Mouse (Mus musculus) E14TG2a.4 (cell line): Measurements from ENCODE around the gene Ampd2.

Experiments used
- H3K27me3 ChIP-seq: 2 replicates; pipeline ENCODE4 v1.6.1; 2014; ENCODE audit warnings: low read length, control low read depth; ENCODE audit not compliant: insufficient read depth
- H3K36me3 ChIP-seq: 2 replicates; pipeline ENCODE4 v1.6.1; 2014; ENCODE audit warnings: low read length, control low read depth; ENCODE audit not compliant: insufficient read depth
- H3K4me1 ChIP-seq: replicated peaks from 2 replicates; pipeline ENCODE4 v1.6.1; 2014; ENCODE audit warnings: low read depth, low read length, control low read depth
- H3K4me3 ChIP-seq: replicated peaks from 2 replicates; pipeline ENCODE4 v1.5.1; 2014; ENCODE audit warnings: mild to moderate bottlenecking, low read length
- H3K9me3 ChIP-seq: 2 replicates; pipeline ENCODE4 v1.6.1; 2014; ENCODE audit warnings: low read length, control low read depth
- CTCF ChIP-seq: conservative IDR thresholded peaks from 2 replicates; pipeline ENCODE4 v1.5.1; 2014; ENCODE audit warnings: low read length
- NANOG ChIP-seq: IDR thresholded peaks from 2 replicates; pipeline ENCODE4 v1.6.1; 2014; ENCODE audit warnings: borderline replicate concordance, low read length, mixed read lengths
- POU5F1 ChIP-seq: IDR thresholded peaks from 2 replicates; pipeline ENCODE4 v1.6.1; 2014; ENCODE audit warnings: low read length, borderline replicate concordance

Gene Ampd2

DNA sequence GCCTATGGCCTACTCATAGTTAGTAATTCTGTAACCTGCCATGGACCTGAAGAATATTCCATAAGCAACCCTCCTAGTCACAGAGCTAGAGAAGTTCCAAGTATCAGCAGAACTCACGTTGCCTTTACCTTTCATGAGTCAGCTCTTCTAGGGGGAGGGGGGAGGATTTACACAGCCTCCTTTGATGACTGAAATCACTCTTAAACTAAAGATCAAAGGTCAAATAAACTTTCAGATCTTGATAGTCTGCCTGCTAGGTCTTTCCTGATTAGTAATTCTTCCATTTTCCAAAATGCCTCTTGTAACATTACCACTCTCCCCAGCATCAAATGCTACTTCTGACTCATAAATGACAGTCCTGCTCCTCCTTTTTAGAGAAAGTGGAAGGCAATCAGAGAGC lies 37.7 kb upstream of the Ampd2 start:
- Histone ChIP-seq H3K4me3 (no peak overlapping the region), H3K9me3 (no peaks in the 10 kb centered on the region)
- TF ChIP-seq CTCF (no peak), POU5F1 (no peak), NANOG (no peak)

DNA sequence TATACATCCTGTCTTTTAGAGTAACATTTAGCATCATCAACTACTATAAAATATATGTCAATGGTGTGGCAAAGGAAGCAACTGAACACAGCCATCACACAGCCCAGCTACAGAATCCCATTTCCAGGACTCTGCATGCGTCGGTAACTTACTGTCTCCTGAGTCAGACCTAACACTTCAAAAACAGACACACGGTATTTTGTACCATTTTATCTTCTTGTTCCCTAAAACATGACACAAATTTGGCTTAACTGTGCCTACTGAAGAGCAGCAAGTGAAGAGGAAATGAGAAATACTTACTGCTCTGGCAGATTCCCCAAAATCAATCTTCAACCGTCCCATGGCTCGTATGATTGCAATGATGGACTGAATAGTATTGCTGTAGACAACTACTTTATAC lies 36.8 kb upstream of the Ampd2 start:
- TF ChIP-seq POU5F1 (no peak), NANOG (no peak), CTCF (no peak)
- Histone ChIP-seq H3K4me1 (peaks cover 8% of the 10 kb centered on the region), H3K9me3 (no peaks in the 10 kb centered on the region)

More for the DNA sequence above, 37.7 kb upstream of the Ampd2 start:
- H3K4me1 ChIP-seq: peaks cover 13% of the 10 kb centered on the region
- H3K27me3 ChIP-seq: no peaks in the 10 kb centered on the region
- H3K36me3 ChIP-seq: peaks cover 34% of the 10 kb centered on the region

DNA sequence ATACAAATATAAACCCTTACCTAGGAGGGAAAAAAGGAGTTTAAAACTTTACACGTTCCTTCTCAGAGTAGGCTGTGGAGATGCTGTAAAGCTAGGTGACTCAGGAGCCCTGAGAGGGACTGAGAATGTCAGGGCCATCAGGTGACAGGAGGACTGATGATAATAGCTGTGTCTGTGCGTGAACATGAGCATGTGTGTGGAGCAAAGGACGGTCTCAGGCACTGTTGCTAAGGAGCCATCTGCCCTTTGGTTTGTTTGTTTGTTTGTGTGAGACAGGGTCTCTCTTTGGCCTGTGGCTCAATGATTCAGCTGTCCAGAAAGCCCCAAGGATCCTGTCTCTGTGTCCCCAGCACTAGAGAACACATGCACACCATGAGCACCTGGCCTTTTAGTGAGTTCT lies 34.6 kb upstream of the Ampd2 start:
- Histone ChIP-seq H3K4me3 (no peak overlapping the region), H3K9me3 (no peaks in the 10 kb centered on the region), H3K27me3 (no peaks in the 10 kb centered on the region), H3K4me1 (no peaks in the 10 kb centered on the region), H3K36me3 (peaks cover 60% of the 10 kb centered on the region)
- TF ChIP-seq NANOG: no peak
- no peak for TF ChIP-seq POU5F1
- no peak for TF ChIP-seq CTCF

More for the DNA sequence above, 36.8 kb upstream of the Ampd2 start:
- Histone ChIP-seq H3K36me3 (peaks cover 42% of the 10 kb centered on the region), H3K27me3 (no peaks in the 10 kb centered on the region), H3K4me3 (no peak overlapping the region)

GRCm38 (mm10) chr3:108117465-108117864 lies 31.0 kb upstream of the Ampd2 start:
- H3K27me3 ChIP-seq: no peaks in the 10 kb centered on the region

DNA sequence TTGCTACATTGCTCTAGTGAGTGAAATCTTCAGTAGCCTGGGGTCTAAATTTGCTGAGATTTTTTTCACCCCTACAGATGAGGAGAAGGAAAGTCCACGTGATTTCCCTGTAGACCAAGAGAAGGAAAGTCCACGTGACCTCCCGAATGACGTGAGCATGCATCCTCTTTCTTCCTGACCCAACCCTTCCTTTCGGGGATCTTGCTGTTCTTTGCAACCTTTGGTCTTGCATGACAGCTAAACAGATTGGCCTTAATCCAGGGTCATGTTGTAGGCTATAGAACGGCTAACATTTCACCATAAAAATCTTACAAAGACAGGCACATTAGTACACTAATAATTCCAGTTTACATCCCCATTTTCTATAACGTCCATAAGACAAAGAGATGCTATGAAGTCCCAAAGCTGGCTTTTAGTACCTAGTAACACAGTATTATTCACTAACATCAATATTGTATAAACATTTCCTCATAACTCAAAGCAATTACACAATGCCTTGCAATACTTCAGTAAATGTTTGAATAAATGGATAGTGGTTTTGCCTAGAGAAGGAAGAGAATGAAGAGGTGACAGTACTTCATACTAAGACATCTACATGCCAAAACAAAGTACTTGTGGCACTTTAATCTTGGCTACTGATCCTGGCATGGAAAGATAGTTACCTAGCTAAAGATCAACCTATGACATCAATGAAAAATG lies 27.3 kb upstream of the Ampd2 start:
- no peak for TF ChIP-seq NANOG
- TF ChIP-seq POU5F1: no peak
- no peak for TF ChIP-seq CTCF
- H3K27me3 ChIP-seq: no peaks in the 10 kb centered on the region
- no peak overlapping the region for H3K4me3 ChIP-seq
- H3K36me3 ChIP-seq: peaks cover 88% of the 10 kb centered on the region
- no peaks in the 10 kb centered on the region for H3K9me3 ChIP-seq
- H3K4me1 ChIP-seq: no peaks in the 10 kb centered on the region

More at GRCm38 (mm10) chr3:108117465-108117864, 31.0 kb upstream of the Ampd2 start:
- no peaks in the 10 kb centered on the region for H3K9me3 ChIP-seq
- H3K4me3 ChIP-seq: no peak overlapping the region
- peaks cover 77% of the 10 kb centered on the region for H3K36me3 ChIP-seq
- no peak for TF ChIP-seq POU5F1
- no peak for TF ChIP-seq NANOG
- no peak for TF ChIP-seq CTCF
- H3K4me1 ChIP-seq: no peaks in the 10 kb centered on the region

GRCm38 (mm10) chr3:108112666-108113065 lies 26.2 kb upstream of the Ampd2 start:
- TF ChIP-seq POU5F1: no peak
- TF ChIP-seq CTCF: no peak
- no peak for TF ChIP-seq NANOG
- H3K36me3 ChIP-seq: peaks cover 89% of the 10 kb centered on the region
- no peaks in the 10 kb centered on the region for H3K27me3 ChIP-seq
- no peak overlapping the region for H3K4me3 ChIP-seq
- no peaks in the 10 kb centered on the region for H3K9me3 ChIP-seq
- no peaks in the 10 kb centered on the region for H3K4me1 ChIP-seq

DNA sequence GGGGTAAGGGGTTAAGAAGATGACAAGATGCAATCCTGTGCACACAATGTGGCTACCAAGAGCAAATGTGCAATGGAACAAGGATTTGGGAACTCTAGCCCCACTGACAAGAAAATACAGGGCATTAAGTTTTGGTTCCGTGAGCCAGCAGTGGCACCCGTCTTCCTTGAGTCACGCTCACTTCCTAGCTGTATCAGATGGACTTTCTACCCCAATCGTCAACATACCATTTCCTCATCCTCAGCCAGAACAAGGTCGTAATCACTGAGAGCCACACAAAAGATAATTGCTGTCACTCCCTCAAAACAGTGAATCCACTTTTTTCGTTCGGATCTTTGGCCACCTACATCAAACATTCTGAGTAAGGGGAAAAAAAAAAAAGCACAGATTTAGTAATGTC lies 25.8 kb upstream of the Ampd2 start:
- Histone ChIP-seq H3K4me3 (no peak overlapping the region), H3K36me3 (peaks cover 88% of the 10 kb centered on the region), H3K4me1 (no peaks in the 10 kb centered on the region), H3K27me3 (no peaks in the 10 kb centered on the region), H3K9me3 (no peaks in the 10 kb centered on the region)
- TF ChIP-seq POU5F1: no peak
- TF ChIP-seq NANOG: no peak
- TF ChIP-seq CTCF: no peak

DNA sequence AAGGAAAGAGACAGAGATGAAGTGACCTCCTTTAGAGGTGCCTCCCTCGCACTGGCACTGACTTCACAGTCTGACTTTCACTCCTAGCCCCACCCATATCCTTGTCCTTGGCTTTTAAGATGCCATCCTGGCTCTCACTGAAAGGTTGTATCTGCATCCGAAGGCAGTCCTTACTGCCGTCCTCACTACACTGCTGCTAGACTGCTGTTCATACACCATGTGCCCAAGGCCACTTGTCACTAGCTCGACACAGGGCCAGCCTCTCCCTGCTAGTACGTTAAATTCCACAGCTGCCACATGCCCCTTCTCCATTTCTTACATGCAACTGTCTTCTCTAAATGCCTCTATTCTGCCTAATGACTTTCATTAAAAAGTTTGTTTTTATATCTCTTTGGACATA lies 24.9 kb upstream of the Ampd2 start:
- H3K36me3 ChIP-seq: peaks cover 84% of the 10 kb centered on the region
- no peaks in the 10 kb centered on the region for H3K27me3 ChIP-seq
- H3K4me1 ChIP-seq: no peaks in the 10 kb centered on the region
- no peak for TF ChIP-seq CTCF
- TF ChIP-seq POU5F1: no peak
- no peak for TF ChIP-seq NANOG
- no peak overlapping the region for H3K4me3 ChIP-seq
- H3K9me3 ChIP-seq: no peaks in the 10 kb centered on the region

- Histone ChIP-seq H3K4me1 (no peaks in the 10 kb centered on the region), H3K4me3 (no peak overlapping the region), H3K36me3 (peaks cover 40% of the 10 kb centered on the region), H3K27me3 (no peaks in the 10 kb centered on the region), H3K9me3 (no peaks in the 10 kb centered on the region)
- no peak for TF ChIP-seq CTCF
- no peak for TF ChIP-seq NANOG
- TF ChIP-seq POU5F1: no peak
Measured at GRCm38 (mm10) chr3:108105281-108105680, 18.8 kb upstream of the Ampd2 start.
